Mouse (Mus musculus): ENCODE results near the gene Olfr373. TPM values are rescaled to one million over a fixed set of nuclear protein-coding genes. Genes with fewer than 3 reads are reported as not detected.
"Not testable (repeated sequence)": the region's sequence is repeated elsewhere in the genome, so short reads cannot be mapped to it uniquely, and the experiment has no call there.

Olfr373 gene
- polyA plus RNA-seq (2015; fragmentation: Nextera tagmentation; extraction: Ambion mirVana) = not detected in 2 replicates

GRCm38 (mm10) chr8:72082877-72083276, at the start of gene Olfr373:
Gene Olfr373 (plus strand): TSS chr8:72083177.
- H3K4me1 ChIP-seq; H3K9me3 ChIP-seq (replicated peaks); H3K36me3 ChIP-seq (ENCODE audit: poor library complexity, severe bottlenecking); H3K4me3 ChIP-seq; H3K27me3 ChIP-seq; H3K9ac ChIP-seq; H3K27ac ChIP-seq; H3K4me2 ChIP-seq; ATAC-seq: not testable (repeated sequence)

GRCm38 (mm10) chr8:72040918-72041317, 42.1 kb upstream of the Olfr373 start, which contains the start of gene Olfr372:
Gene Olfr372 (plus strand): TSS chr8:72041218.
- not testable (repeated sequence) for H3K9me3 ChIP-seq (replicated peaks); H3K27me3 ChIP-seq; H3K4me3 ChIP-seq; H3K9ac ChIP-seq; H3K27ac ChIP-seq; ATAC-seq; H3K4me2 ChIP-seq; H3K36me3 ChIP-seq (ENCODE audit: poor library complexity, severe bottlenecking); H3K4me1 ChIP-seq
- WGBS = 80% methylated on average over 4 of the region's 4 CpGs

- H3K4me1 ChIP-seq = no peaks in the 10 kb centered on the region
- no peaks in the 10 kb centered on the region for H3K27me3 ChIP-seq
- no peaks in the 10 kb centered on the region for H3K9me3 ChIP-seq (replicated peaks)
- no peak for ATAC-seq
- WGBS = 84% methylated on average over 1 of the region's 1 CpGs
- H3K4me2 ChIP-seq = no peak overlapping the region
- no peak overlapping the region for H3K9ac ChIP-seq
- no peak overlapping the region for H3K27ac ChIP-seq
- H3K36me3 ChIP-seq (ENCODE audit: poor library complexity, severe bottlenecking) = no peaks in the 10 kb centered on the region
- no peak overlapping the region for H3K4me3 ChIP-seq
Measured at GRCm38 (mm10) chr8:72042493-72042892, 40.5 kb upstream of the Olfr373 start.

- not testable (repeated sequence) for H3K4me3 ChIP-seq; H3K9me3 ChIP-seq (replicated peaks); H3K36me3 ChIP-seq (ENCODE audit: poor library complexity, severe bottlenecking); ATAC-seq; H3K9ac ChIP-seq; H3K4me1 ChIP-seq; H3K27ac ChIP-seq; H3K4me2 ChIP-seq; H3K27me3 ChIP-seq
Measured at GRCm38 (mm10) chr8:72054633-72055032, 28.3 kb upstream of the Olfr373 start.

GRCm38 (mm10) chr8:72057643-72058042, 25.3 kb upstream of the Olfr373 start:
- not testable (repeated sequence) for ATAC-seq; H3K36me3 ChIP-seq (ENCODE audit: poor library complexity, severe bottlenecking); H3K27ac ChIP-seq; H3K27me3 ChIP-seq; H3K4me3 ChIP-seq; H3K9me3 ChIP-seq (replicated peaks); H3K9ac ChIP-seq; H3K4me1 ChIP-seq; H3K4me2 ChIP-seq
- 93% methylated on average over 3 of the region's 4 CpGs for WGBS

GRCm38 (mm10) chr8:72066819-72067399, 16.1 kb upstream of the Olfr373 start:
- not testable (repeated sequence) for ATAC-seq

GRCm38 (mm10) chr8:72084744-72085143, 1.8 kb downstream of the Olfr373 start:
- Histone ChIP-seq H3K27me3 (no peaks in the 10 kb centered on the region), H3K4me1 (no peaks in the 10 kb centered on the region), H3K9ac (no peak overlapping the region), H3K4me2 (no peak overlapping the region), H3K36me3 (ENCODE audit: poor library complexity, severe bottlenecking) (no peaks in the 10 kb centered on the region), H3K4me3 (no peak overlapping the region), H3K27ac (no peak overlapping the region), H3K9me3 (replicated peaks) (no peaks in the 10 kb centered on the region)
- 80% methylated on average over 5 of the region's 5 CpGs for WGBS
- ATAC-seq = no peak

More at GRCm38 (mm10) chr8:72066819-72067399, 16.1 kb upstream of the Olfr373 start:
- not testable (repeated sequence) for H3K9ac ChIP-seq; H3K27me3 ChIP-seq; H3K4me3 ChIP-seq; H3K9me3 ChIP-seq (replicated peaks); H3K4me2 ChIP-seq; H3K27ac ChIP-seq; H3K4me1 ChIP-seq; H3K36me3 ChIP-seq (ENCODE audit: poor library complexity, severe bottlenecking)
- WGBS = 89% methylated on average over 1 of the region's 1 CpGs

GRCm38 (mm10) chr8:72087611-72088010, 4.6 kb downstream of the Olfr373 start:
- not testable (repeated sequence) for ATAC-seq; H3K4me1 ChIP-seq; H3K27ac ChIP-seq; H3K4me3 ChIP-seq; H3K4me2 ChIP-seq; H3K9me3 ChIP-seq (replicated peaks); H3K9ac ChIP-seq; H3K36me3 ChIP-seq (ENCODE audit: poor library complexity, severe bottlenecking); H3K27me3 ChIP-seq
- WGBS = 83% methylated on average over 3 of the region's 3 CpGs

- H3K4me2 ChIP-seq; H3K36me3 ChIP-seq (ENCODE audit: poor library complexity, severe bottlenecking): not testable (repeated sequence)
Measured at GRCm38 (mm10) chr8:72096721-72097120, 13.7 kb downstream of the Olfr373 start.

GRCm38 (mm10) chr8:72099377-72100103, 16.6 kb downstream of the Olfr373 start:
- not testable (repeated sequence) for H3K4me1 ChIP-seq; H3K9me3 ChIP-seq (replicated peaks); H3K9ac ChIP-seq; H3K4me3 ChIP-seq; H3K27ac ChIP-seq; H3K27me3 ChIP-seq; H3K4me2 ChIP-seq; ATAC-seq; H3K36me3 ChIP-seq (ENCODE audit: poor library complexity, severe bottlenecking)
- WGBS = 63% methylated on average over 6 of the region's 7 CpGs

More at GRCm38 (mm10) chr8:72096721-72097120, 13.7 kb downstream of the Olfr373 start:
- H3K9ac ChIP-seq; H3K4me1 ChIP-seq; ATAC-seq; H3K27ac ChIP-seq; H3K27me3 ChIP-seq; H3K9me3 ChIP-seq (replicated peaks); H3K4me3 ChIP-seq: not testable (repeated sequence)

GRCm38 (mm10) chr8:72105165-72105564, 22.2 kb downstream of the Olfr373 start:
- H3K27me3 ChIP-seq = no peaks in the 10 kb centered on the region
- ATAC-seq = no peak

GRCm38 (mm10) chr8:72106740-72107139, 23.8 kb downstream of the Olfr373 start, which contains the start of gene Olfr374:
Gene Olfr374 (plus strand): TSS chr8:72107040.
- Histone ChIP-seq H3K9ac (no peak within 1 kb of the TSS), H3K4me2 (no peak within 1 kb of the TSS), H3K27me3 (no peaks in the 10 kb centered on the region), H3K4me1 (no peaks in the 10 kb centered on the region), H3K36me3 (ENCODE audit: poor library complexity, severe bottlenecking) (no peaks in the 10 kb centered on the region), H3K4me3 (no peak within 1 kb of the TSS), H3K9me3 (replicated peaks) (peaks cover 6% of the 10 kb centered on the region; the same call in 1 of the 2 replicates), H3K27ac (no peak within 1 kb of the TSS)
- ATAC-seq = no peak
- WGBS = 92% methylated on average over 3 of the region's 3 CpGs

More at GRCm38 (mm10) chr8:72105165-72105564, 22.2 kb downstream of the Olfr373 start:
- Histone ChIP-seq H3K4me2 (no peak overlapping the region), H3K9ac (no peak overlapping the region), H3K4me1 (no peaks in the 10 kb centered on the region), H3K9me3 (replicated peaks) (peaks cover 6% of the 10 kb centered on the region; the same call in 1 of the 2 replicates), H3K36me3 (ENCODE audit: poor library complexity, severe bottlenecking) (no peaks in the 10 kb centered on the region), H3K4me3 (no peak overlapping the region), H3K27ac (no peak overlapping the region)
- WGBS = 28% methylated on average over 4 of the region's 4 CpGs

Data from forebrain, embryonic 13.5 days (tissue).